Mouse (Mus musculus) neutrophil, adult 59 days (primary cell): Measurements from ENCODE around the gene Large1. TPM values are rescaled to one million over a fixed set of nuclear protein-coding genes. Genes with fewer than 3 reads are reported as not detected.

ENCODE experiments used
- total RNA-seq, 2 experiments: library from RNA; stranded (reverse); gene quantifications; 1 replicate in 1 of 2; 2 replicates in 1 of 2; pipeline ENCODE4 v1.2.4; 2023

Large1 gene
- total RNA-seq = 1 to 10 TPM; 2.9 to 3.1 TPM

DNA sequence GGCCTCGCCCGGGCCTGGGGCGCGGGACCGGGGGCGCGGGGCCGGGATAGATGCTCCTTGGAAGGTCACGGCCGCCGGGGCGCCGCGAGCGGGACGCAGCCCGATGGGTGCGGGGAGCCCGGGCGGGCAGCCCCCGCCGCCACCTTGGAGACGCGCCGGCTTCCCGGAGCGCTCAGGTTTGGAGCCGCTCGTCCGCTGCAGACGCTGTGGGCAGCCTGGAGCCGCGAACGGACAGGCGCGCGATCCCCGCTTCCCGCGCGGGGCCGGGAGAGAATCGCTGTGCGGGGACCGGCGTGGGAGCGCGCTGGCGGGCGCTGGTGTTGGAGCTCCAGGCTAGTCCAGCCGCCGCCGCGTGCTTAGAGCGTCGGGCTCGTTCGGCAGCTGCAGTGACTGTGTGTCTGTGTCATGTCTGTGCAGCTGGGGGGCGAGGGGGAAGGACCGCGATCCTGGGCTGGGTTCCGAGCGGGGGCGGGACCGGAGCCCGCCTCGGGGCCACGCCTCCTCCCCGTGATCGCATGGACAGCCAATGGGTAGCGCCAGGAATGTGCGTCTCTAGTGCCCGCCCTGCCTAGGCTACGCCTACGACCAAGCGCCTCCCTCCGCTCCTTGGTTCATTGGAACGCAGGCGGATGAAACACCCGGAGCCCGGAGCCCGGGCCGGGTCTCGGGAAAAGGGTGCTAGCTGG, at the start of gene Large1:
TSS of gene Large1 (minus strand) at position 433 of the 686 bp plus-strand sequence.

